Mouse (Mus musculus) frontal cortex, postnatal 10 days (tissue): ENCODE measurements at regions not wholly inside any gene's neighbourhood (a gene's known extent, or its start where the extent isn't known, plus 50 kb on each side); places are given as distances from the start of the nearest gene placed in this dataset.

Experiments
- DNase-seq, 2 experiments: peaks; one replicate each; pipeline ENCODE4 v3.0.0; 2022; ENCODE audit warnings: low spot score in 2 of 2, mixed read lengths in 1 of 2

DNA sequence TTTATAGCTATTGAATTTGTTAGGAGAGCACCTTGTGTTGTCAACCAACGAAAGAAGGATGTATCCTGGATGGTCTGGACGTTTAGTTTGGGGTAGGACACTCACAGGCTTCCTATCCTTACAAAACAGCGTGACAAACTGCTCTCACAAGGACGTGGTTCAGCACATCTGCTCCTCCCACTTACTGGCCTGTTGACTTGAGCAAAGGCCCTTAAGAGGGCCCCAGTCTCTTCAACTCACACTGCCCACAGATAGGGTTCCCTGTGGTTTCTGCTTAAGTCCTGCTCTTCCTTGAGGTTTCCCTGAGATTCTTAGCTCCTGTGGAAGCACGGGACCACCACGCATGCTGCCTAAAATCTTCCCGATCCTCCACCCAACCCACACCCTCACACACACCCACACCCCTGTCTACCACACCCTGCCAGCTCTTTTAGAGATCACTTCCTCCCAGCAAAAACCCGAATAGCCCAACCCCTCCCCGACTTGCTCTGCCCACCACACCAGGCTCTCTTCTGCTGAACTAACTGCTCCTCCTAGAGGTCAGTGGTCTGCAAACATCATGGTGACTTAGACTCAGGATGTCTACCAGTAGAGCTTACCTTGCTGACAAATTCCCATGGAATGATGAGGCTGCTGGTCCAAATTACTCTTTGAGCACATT, 95.7 kb upstream of the Hnrnpa3 start:
- no peak for DNase-seq

DNA sequence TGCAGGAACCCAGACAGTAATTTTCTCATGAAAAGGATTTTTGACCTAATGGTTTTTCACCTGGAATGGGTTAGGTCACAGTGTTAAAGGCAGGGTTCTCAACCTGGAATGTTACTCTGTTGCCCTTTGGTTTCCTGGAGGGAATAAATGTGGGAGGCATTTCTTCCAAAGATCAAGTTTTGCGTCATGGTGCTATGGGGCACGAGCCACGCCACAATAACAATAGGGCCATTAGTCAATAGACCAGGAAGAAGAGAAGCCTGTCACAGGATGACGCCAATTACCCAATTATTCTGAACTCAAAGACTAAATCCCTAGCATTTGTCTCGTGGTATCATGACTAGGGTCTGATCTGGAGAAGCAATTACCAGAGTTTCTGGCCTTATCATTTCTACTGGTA, 94.3 kb upstream of the Hnrnpa3 start:
- DNase-seq = no peak

DNA sequence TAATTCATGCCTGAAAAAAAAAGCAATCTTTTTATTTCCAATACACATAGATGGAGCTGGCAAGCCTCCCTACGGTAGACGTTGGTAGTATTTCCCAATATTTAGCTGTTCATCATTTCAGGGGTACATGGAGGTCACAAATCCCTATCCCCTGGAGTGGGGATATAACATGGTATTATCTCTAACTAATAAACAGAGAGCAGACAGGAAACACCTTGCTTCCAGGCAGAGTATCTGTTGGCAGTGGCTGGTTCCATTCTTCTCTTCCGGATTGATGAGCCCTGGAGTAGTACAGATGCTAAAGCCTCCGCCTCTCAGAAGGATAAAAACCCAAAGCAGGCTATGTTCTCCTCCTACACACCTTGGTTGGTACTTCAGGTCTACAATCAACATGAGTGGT, 91.9 kb upstream of the Hnrnpa3 start:
- DNase-seq = no peak

DNA sequence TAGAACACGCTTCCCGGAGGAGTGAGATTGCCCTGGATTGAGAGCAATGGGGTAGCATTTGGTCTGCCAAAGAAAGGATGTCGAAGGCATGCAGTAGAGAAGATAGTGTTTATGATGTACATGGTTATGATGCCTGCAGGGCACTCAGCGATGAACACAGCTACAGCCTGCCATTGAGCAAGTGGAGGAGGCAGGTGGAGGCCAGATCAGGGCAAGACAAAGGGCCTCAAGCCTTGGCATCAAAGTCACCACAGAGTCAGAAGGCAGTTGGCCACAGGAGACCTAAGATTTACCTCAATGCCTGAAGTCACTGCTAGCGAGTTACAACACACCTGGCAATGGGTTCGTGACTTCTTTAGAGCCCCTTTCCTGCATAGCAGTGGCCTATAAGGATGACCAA, 89.3 kb upstream of the Hnrnpa3 start:
- no peak for DNase-seq

DNA sequence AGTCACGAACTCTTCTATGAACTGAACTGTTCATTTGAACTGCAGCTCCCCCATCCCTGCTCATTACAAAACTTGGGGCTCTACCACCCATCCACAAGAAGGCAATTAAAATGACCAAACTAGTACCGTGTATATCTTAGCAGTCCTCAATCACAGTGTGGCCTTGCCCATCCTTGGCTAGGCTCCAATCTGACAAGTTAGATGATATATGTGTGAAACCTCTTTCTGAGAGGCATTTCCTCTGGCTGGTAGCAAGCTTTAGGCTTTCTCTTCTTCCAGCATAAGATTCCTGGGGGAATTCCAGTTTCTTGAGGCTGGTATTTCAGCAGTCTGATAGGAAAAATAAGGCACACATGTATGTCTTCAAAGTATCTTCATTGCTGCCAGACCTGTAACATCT, 88.8 kb upstream of the Hnrnpa3 start:
- DNase-seq = no peak

DNA sequence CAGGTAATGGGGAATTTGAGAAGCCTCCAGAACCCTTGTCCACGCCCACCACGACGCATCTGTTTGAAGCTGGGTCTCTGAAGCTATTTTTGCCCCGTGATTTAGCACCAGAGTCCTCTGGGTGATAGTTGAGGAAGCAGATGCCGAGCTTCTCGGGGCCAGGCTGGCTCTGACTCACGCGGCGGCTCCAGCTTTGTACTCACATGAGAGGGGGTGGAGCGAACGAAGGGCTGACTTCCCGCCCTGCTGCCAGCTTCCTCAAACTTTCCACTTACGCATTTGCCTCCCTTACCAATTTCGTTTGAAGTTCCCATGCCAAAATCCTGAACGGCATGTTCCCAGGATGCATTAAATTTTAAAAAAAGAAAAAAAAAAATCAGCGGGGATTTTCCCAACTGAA, 74.1 kb upstream of the Hnrnpa3 start:
- peak; percentile 31 to 51 for DNase-seq

DNA sequence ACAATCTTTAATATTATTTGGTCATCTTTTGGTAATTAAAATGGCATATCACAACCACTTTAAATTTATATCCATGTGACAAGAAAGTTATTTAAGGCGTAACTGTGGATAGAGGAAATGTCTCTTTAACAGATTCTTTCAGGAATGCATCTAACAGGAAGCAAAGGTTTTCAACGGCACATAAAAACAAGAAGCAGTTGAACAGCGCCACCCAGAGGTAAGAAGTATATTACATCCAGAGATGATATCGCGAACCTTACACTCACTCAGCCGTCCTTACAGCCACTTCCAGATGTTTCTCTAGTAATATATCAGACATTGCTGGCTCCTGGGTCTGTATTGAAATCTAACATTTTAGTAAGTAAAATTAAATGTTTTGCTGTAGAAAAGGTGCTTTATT, 70.5 kb upstream of the Hnrnpa3 start:
- DNase-seq = peak; percentile 33 to 61

DNA sequence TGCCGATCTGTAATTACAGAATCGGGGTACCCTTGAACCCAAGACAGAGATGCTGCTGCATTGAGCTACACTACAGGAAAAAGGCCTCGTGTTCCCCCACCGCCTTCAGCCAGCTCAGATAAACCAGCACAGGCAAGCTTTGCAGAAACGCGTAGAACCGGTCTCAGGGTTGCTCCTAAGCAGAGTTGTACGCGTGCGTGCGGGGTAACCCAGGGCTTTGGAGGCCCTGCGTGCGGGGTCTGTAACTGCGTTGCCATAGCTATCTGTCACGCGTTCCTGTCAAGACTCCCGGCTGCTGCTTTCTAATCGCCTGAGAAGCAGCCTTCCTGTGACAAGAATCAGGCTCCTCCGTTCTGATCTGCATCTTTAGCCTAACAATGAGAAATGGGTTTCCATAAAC, 69.6 kb upstream of the Hnrnpa3 start:
- DNase-seq = peak in 1 of 2 experiments; percentile 25

DNA sequence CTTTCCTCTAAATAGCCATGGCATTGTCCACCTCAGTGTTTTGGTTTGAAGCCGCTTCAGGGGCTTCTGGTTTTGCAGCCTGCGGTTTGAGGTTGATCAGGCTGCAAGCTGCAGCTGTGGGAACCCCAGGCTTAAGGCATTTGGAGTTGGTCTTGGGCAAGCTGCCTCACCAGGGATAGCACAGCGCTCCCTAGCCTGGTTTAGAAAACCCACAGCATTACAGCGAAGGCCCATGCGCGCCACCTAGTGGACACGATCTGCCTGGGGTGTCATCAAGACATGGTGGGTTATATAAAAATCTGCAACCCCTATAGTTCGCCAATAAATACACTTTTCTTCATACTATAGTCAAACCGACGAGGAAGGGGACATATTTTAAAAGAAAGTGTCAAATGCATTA, 68.9 kb upstream of the Hnrnpa3 start:
- peak; percentile 47 to 77 for DNase-seq

DNA sequence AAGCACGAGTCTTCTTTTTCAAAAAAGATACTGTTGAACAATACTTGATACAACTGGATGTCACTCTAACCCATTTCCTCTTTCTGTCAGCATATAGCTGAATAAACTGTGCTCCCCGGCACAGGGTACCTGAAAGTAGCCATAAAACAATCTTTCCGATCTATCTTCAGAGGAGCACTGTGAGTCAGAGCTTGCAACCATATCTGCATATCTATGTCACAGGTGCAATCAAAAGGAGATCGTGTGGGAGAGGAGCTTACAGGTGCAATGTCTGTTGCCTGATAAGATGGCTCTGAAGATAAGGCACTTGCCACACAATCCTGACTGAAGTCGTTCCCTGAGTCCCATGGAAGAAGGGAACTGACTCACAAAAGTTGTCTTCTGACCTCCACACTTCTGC, 58.5 kb upstream of the Hnrnpa3 start:
- no peak for DNase-seq

DNA sequence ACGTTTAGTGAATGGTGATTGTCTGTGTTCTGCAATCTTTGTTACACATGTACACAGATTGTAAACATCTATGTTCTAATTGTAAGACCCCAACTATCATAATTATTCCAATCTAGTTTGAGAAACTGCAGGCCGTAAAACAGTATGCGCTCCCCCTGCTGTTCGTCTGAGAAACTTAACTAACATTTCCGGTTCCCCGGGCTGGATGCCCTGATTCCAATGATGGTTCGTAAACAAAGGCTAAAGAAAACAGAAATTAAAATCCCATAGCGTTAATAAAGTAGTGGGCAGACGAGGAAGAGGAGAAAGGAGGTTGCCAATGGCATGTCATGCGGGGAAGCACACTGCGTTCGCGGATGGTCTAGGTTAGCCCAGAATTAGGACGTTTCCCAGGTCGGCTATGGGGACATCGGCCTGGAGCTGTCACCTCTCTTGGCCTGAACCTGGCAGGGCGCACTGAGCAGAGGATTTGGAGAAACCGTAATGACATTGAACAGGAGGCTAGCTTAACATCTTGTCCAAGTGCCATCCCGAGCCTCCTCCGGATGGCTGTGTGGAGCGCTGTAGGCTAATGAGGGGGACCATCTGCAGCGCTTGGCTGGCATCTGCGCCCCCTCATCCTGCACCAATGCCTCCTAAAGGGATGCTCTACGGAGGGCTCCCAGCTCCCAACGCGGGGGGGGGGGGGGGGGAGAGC, 55.7 kb upstream of the Hnrnpa3 start:
- no peak for DNase-seq

DNA sequence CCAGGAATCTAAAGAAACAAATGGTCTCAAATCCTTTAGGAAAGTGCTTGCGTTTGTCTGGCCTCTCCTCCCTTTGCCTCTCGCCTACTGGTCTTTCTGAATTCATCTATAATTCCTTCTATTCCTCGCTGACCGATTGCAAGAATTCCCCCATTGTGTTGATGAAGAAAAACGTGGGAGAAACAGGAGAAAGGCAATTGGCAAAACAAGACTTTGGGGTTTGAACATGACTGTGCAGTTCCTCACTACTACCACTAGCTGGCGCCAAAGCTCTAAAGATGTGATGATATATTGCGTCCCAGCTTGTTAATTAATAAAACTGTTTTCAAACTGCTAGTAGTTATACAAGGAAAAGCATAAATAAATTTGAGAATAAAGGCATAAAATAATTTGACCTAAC, 53.4 kb upstream of the Hnrnpa3 start:
- peak in 1 of 2 experiments; percentile 38 for DNase-seq

DNA sequence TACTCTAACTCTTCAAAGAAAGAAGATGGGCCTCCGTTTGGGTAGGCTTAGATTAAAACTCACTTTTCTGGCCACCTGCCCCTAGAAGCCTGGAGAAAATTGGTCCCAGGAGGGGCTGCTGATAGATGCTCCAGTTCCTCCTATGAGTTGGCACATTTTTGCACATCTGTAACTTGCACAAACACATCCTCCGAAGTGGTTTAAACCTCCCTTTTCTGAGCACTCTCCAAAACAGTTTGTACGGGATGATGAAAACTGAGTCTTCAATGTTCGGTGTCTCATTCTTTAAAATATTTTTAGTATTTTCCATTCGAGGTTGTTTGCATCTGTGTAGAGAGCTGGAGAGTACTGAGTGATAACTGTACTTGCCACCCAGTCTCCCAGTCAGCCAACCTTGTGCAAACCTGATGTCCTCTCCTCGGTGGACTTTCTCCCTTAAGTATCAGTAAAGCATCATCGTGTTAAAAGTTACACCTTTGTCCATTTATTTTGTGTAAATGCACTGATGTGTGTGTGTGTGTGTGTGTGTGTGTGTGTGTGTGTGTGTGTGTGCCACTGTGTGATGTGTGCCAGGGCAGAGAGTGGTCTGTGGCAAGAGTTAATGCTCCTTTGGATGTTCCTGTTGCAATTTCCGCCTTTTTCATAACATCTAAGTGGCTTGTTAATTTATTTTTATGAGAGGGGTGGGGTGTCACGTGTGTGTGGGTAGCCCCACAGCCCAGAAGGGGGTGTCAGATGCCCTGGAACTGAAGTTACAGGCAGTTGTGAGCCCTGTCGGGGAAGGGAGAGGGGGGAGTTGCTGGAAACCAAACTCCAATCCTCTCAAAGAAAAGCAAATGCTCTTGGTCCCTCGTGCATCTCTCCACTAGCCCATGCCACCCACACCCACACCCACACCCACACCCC, 51.8 kb upstream of the Hnrnpa3 start:
- DNase-seq = no peak

DNA sequence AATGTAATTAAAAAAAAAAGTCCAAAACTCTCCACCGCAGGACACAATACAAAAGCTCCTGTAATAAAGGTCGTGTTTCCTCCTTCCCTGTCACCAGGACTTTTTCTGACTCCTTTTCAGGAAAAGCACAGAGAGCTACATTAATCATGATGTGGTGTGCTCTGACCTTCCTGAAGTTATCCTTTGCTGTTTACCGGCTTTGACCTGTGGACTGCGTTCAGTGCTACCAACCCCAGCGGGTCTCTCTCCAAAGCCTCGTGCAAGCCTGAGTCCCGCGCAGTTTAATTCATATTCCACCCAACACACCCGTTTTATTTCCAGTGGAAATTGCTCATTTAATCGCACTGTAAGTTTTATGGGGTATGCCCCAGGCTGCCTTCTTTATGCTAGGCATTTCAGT, 51.1 kb upstream of the Hnrnpa3 start:
- DNase-seq = no peak

DNA sequence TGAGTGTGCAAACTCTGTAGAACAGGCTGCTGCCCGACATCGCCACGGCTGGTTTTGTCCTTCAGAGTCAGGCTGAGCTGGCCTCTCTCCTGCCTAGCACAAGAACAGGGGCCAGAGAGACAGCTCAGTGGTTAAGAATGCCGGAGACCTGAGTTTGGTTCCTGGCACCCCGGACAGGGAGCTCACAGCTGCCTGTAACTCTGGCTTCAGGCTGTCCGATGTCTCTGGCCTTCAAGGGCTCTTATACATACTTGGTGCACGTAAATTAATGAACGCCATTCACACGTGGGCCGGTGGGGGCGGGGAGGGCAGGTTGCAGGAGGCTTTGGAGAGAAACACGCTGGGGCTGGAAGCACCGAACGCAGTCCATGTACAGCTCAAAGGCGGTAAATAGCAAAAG, 50.6 kb upstream of the Hnrnpa3 start:
- no peak for DNase-seq

DNA sequence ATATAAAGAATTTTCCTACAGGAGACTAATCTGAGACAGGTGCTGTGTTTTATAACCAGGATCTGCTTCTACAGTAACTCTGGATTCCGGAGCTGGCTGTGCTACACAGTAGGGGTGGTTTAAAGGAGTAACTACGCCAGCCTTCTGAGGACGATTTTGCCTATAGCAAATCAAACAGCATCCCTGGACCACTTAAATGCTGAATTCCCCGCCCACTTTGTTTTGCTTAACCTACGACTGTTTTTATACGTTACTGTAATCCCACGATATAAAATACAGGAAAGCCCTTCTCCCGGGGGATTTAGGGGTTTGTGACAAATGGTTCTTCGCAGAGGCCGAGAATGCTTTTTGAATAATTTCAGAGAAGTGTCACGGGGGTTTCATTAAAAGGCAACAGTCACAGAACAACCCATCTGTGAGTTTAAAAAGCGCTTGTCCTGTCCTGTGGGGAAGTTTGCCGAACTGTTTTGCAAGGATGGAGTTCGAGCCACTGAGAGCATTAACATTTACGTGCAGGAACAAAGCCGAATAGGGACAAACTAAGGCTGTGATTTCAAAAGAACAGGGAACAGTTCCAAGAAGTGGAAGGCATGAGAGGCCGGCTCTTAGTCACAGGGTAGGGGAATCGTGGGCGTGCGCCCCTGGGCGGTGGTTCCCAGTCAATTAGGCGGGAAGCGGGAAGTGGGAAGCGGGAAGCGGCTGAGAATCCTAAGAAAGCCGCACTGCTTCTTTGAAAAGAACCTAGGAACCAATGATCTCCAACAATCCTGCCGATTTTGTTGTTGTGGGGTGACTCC, 49.7 kb upstream of the Hnrnpa3 start:
- no peak for DNase-seq
